Mouse (Mus musculus) CH12.LX (cell line): ENCODE results near the gene Syt1. TPM values are rescaled to one million over a fixed set of nuclear protein-coding genes. Genes with fewer than 3 reads are reported as not detected.

Experiments
- DNase-seq: peaks from one replicate; pipeline ENCODE4 v3.0.0-alpha.2; 2013; ENCODE audit errors: extremely low read depth
- H3K27ac ChIP-seq: 2 replicates; pipeline ENCODE4 v1.5.1; 2012; ENCODE audit warnings: low read depth, mild to moderate bottlenecking, control low read depth, moderate library complexity; ENCODE audit not compliant: insufficient read depth
- H3K27me3 ChIP-seq: replicated peaks from 2 replicates; pipeline ENCODE3; 2012; ENCODE audit warnings: inconsistent platforms
- H3K36me3 ChIP-seq, 2 experiments: replicated peaks in 1 of 2; 2 replicates each; pipeline versions ENCODE3 to v1.6.1; 2012; ENCODE audit warnings: inconsistent platforms in 1 of 2, low read length in 1 of 2, mild to moderate bottlenecking in 1 of 2, mixed read lengths in 1 of 2, moderate library complexity in 1 of 2; ENCODE audit not compliant: control insufficient read depth in 1 of 2, insufficient read depth in 1 of 2
- H3K4me1 ChIP-seq, 2 experiments: 2 replicates each; pipeline ENCODE4 v1.6.1; 2012; ENCODE audit warnings: inconsistent platforms in 1 of 2, moderate library complexity in 1 of 2; ENCODE audit not compliant: insufficient read depth in 2 of 2, control insufficient read depth in 1 of 2
- H3K4me2 ChIP-seq: 2 replicates; pipeline ENCODE4 v1.6.1; 2012; ENCODE audit warnings: low read depth, mild to moderate bottlenecking, control low read depth; ENCODE audit not compliant: poor library complexity, insufficient read depth, severe bottlenecking
- H3K4me3 ChIP-seq, 3 experiments: fragments of 150-350 bp in 1 of 3; sonication (generic) in 1 of 3; replicated peaks in 1 of 3; 2 replicates each; pipeline versions ENCODE3 to v1.5.1; 2011 to 2012; ENCODE audit warnings: low read depth in 2 of 3, low read length in 2 of 3, mild to moderate bottlenecking in 2 of 3, moderate library complexity in 2 of 3, control low read depth in 1 of 3, improper control_type of control experiment in 1 of 3, inconsistent platforms in 1 of 3, mixed read lengths in 1 of 3; ENCODE audit not compliant: poor library complexity in 1 of 3
- H3K79me2 ChIP-seq: replicated peaks from 2 replicates; pipeline ENCODE4 v1.6.1; 2012; ENCODE audit warnings: mild to moderate bottlenecking, moderate library complexity; ENCODE audit not compliant: control insufficient read depth, poor library complexity, insufficient read depth, severe bottlenecking; ENCODE audit errors: extremely low read depth
- H3K9ac ChIP-seq: 2 replicates; pipeline ENCODE4 v1.6.1; 2012; ENCODE audit warnings: low read depth, mild to moderate bottlenecking, control low read depth, moderate library complexity; ENCODE audit not compliant: insufficient read depth
- H3K9me3 ChIP-seq: replicated peaks from 2 replicates; pipeline ENCODE3; 2012; ENCODE audit warnings: low read length, inconsistent platforms, mixed read lengths
- BHLHE40 ChIP-seq: IDR thresholded peaks from 2 replicates; pipeline ENCODE4 v1.6.1; 2011; ENCODE audit warnings: mild to moderate bottlenecking, low read depth, low read length, improper control_type of control experiment
- CTCF ChIP-seq, 2 experiments: IDR thresholded peaks in 1 of 2; conservative IDR thresholded peaks in 1 of 2; 2 replicates each; pipeline ENCODE4 v1.5.1; 2011 to 2012; ENCODE audit warnings: low read depth in 2 of 2, low read length in 2 of 2, improper control_type of control experiment in 1 of 2, inconsistent platforms in 1 of 2, mild to moderate bottlenecking in 1 of 2, moderate library complexity in 1 of 2
- ELF1 ChIP-seq: IDR thresholded peaks from 2 replicates; pipeline ENCODE4 v1.6.1; 2014; ENCODE audit warnings: low read depth, mild to moderate bottlenecking, inconsistent platforms, low read length, improper control_type of control experiment
- GABPA ChIP-seq: IDR thresholded peaks from 2 replicates; pipeline ENCODE4 v1.6.1; 2012; ENCODE audit warnings: low read depth, low read length, improper control_type of control experiment, inconsistent platforms; ENCODE audit not compliant: insufficient replicate concordance
- HCFC1 ChIP-seq: IDR thresholded peaks from 2 replicates; pipeline ENCODE4 v1.6.1; 2012; ENCODE audit warnings: low read depth, mild to moderate bottlenecking, inconsistent platforms, low read length, improper control_type of control experiment
- JUN ChIP-seq: IDR thresholded peaks from 2 replicates; pipeline ENCODE4 v1.6.1; 2011; ENCODE audit warnings: low read depth, mild to moderate bottlenecking, low read length, improper control_type of control experiment, moderate library complexity; ENCODE audit not compliant: insufficient read depth
- JUND ChIP-seq: conservative IDR thresholded peaks from 2 replicates; pipeline ENCODE4 v1.6.1; 2011; ENCODE audit warnings: low read depth, low read length, improper control_type of control experiment
- KAT2A ChIP-seq: IDR thresholded peaks from 2 replicates; pipeline ENCODE4 v1.6.1; 2012; ENCODE audit warnings: low read length, improper control_type of control experiment, inconsistent platforms; ENCODE audit not compliant: insufficient replicate concordance
- MEF2A ChIP-seq: IDR thresholded peaks from 2 replicates; pipeline ENCODE4 v1.6.1; 2014; ENCODE audit warnings: low read depth, mild to moderate bottlenecking, inconsistent platforms, low read length, improper control_type of control experiment, borderline replicate concordance
- MXI1 ChIP-seq: IDR thresholded peaks from 2 replicates; pipeline ENCODE4 v1.6.1; 2011; ENCODE audit warnings: mild to moderate bottlenecking, low read depth, low read length, improper control_type of control experiment
- MYC ChIP-seq: IDR thresholded peaks from 2 replicates; pipeline ENCODE4 v1.6.1; 2011; ENCODE audit warnings: low read depth, mild to moderate bottlenecking, improper control_type of control experiment, low read length
- NELFE ChIP-seq: IDR thresholded peaks from 2 replicates; pipeline ENCODE4 v1.6.1; 2011; ENCODE audit warnings: low read depth, low read length, improper control_type of control experiment
- NRF1 ChIP-seq: IDR thresholded peaks from 2 replicates; pipeline ENCODE4 v1.6.1; 2014; ENCODE audit warnings: low read depth, mild to moderate bottlenecking, inconsistent platforms, low read length, improper control_type of control experiment, moderate library complexity
- PAX5 ChIP-seq: IDR thresholded peaks from 2 replicates; pipeline ENCODE4 v1.6.1; 2012; ENCODE audit warnings: low read length, inconsistent platforms, mixed read lengths
- SIN3A ChIP-seq: IDR thresholded peaks from 2 replicates; pipeline ENCODE4 v1.6.1; 2012; ENCODE audit warnings: low read length, improper control_type of control experiment, inconsistent platforms
- SMC3 ChIP-seq: IDR thresholded peaks from 2 replicates; pipeline ENCODE4 v1.6.1; 2011; ENCODE audit warnings: low read depth, low read length, improper control_type of control experiment
- TCF12 ChIP-seq: IDR thresholded peaks from 2 replicates; pipeline ENCODE4 v1.6.1; 2014; ENCODE audit warnings: low read depth, mild to moderate bottlenecking, inconsistent platforms, low read length, improper control_type of control experiment
- USF2 ChIP-seq: conservative IDR thresholded peaks from 2 replicates; pipeline ENCODE4 v1.6.1; 2011; ENCODE audit warnings: low read depth, low read length, improper control_type of control experiment
- ZC3H11A ChIP-seq: IDR thresholded peaks from 2 replicates; pipeline ENCODE4 v1.6.1; 2012; ENCODE audit warnings: low read depth, mild to moderate bottlenecking, inconsistent platforms, low read length, improper control_type of control experiment
- ZMIZ1 ChIP-seq: IDR thresholded peaks from 2 replicates; pipeline ENCODE4 v1.6.1; 2012; ENCODE audit warnings: low read depth, mild to moderate bottlenecking, inconsistent platforms, low read length, improper control_type of control experiment
- dilution Hi-C: fragments of 300-500 bp; cut with MboI; formaldehyde crosslinking; loops from 2 replicates; pipeline ENCODE4 v1.14.3; 2020; ENCODE audit warnings: low sequenced_read_pairs; ENCODE audit not compliant: extremely low pct_unique_long_range_greater_than_20kb, extremely low pct_ligation_motif_present
- in situ Hi-C: fragments of 300-500 bp; cut with MboI; formaldehyde crosslinking; loops from 3 replicates; pipeline ENCODE4 v1.14.3; 2019; ENCODE audit warnings: low sequenced_read_pairs, low pct_ligation_motif_present, low pct_unique_long_range_greater_than_20kb, mixed read lengths
- polyA plus RNA-seq: library from polyadenylated mRNA; unstranded; fragments of >175 nt; gene quantifications from 2 replicates; pipeline ENCODE4 v1.2.1, GENCODE M21; 2012; ENCODE audit warnings: low read depth; ENCODE audit not compliant: insufficient read length
- total RNA-seq, 2 experiments: library from RNA; depleted of rRNA; stranded (reverse); fragments of 300-350 nt in 1 of 2; fragments of >200 nt in 1 of 2; gene quantifications; 2 replicates each; pipeline ENCODE4 v1.2.3; 2012 to 2014

Syt1 gene
- total and polyA plus RNA-seq, 3 experiments = not detected

GRCm38 (mm10) chr10:108589355-108589754 lies 421.4 kb downstream of the Syt1 start:
- no peaks in the 10 kb centered on the region for H3K27me3 ChIP-seq
- in situ Hi-C loops (no loop called here), dilution Hi-C loops (no loop called here)
- H3K27ac ChIP-seq = no peak overlapping the region
- TF ChIP-seq SMC3 (no peak), JUN (no peak), BHLHE40 (no peak), GABPA (no peak)
- no peak overlapping the region for H3K4me2 ChIP-seq
- no peaks in the 10 kb centered on the region for H3K36me3 ChIP-seq
- no peaks in the 10 kb centered on the region for H3K4me1 ChIP-seq
- H3K79me2 ChIP-seq = no peaks in the 10 kb centered on the region
- H3K4me3 ChIP-seq = no peak overlapping the region
- no peaks in the 10 kb centered on the region for H3K9me3 ChIP-seq
- no peak for DNase-seq
- H3K9ac ChIP-seq = no peak overlapping the region

- Histone ChIP-seq H3K36me3 (no peaks in the 10 kb centered on the region), H3K4me3 (no peak overlapping the region), H3K27me3 (no peaks in the 10 kb centered on the region), H3K4me1 (no peaks in the 10 kb centered on the region), H3K27ac (no peak overlapping the region), H3K79me2 (no peaks in the 10 kb centered on the region), H3K4me2 (no peak overlapping the region), H3K9ac (no peak overlapping the region)
- in situ Hi-C loops = no loop called here
- dilution Hi-C loops = no loop called here
- DNase-seq = no peak
- no peak for TF ChIP-seq MEF2A
- TF ChIP-seq ZC3H11A = no peak
- TF ChIP-seq NRF1 = no peak
- no peak for TF ChIP-seq TCF12
- no peak for TF ChIP-seq SIN3A
- no peak for TF ChIP-seq CTCF (conservative IDR thresholded peaks at IDR 0.05 in 1 of 2, IDR thresholded peaks at IDR 0.05 in 1 of 2; ENCODE audit: low read depth in 2 of 2, low read length in 2 of 2)
- TF ChIP-seq SMC3 = no peak
- no peak for TF ChIP-seq KAT2A
- TF ChIP-seq HCFC1 = no peak
- no peak for TF ChIP-seq USF2
- no peak for TF ChIP-seq MXI1
- TF ChIP-seq, all 38 proteins: peak for 0
- H3K9me3 ChIP-seq = no peaks in the 10 kb centered on the region
Measured at GRCm38 (mm10) chr10:108588924-108589323, 421.9 kb downstream of the Syt1 start.

GRCm38 (mm10) chr10:108583694-108584093 lies 427.1 kb downstream of the Syt1 start:
- Histone ChIP-seq H3K27me3 (no peaks in the 10 kb centered on the region), H3K27ac (no peak overlapping the region), H3K4me2 (no peak overlapping the region), H3K79me2 (no peaks in the 10 kb centered on the region), H3K36me3 (no peaks in the 10 kb centered on the region), H3K9ac (no peak overlapping the region), H3K4me1 (peaks cover 0 to 6% of the 10 kb centered on the region in 2 experiments; a peak in 2 of 4 replicates), H3K4me3 (no peak overlapping the region), H3K9me3 (no peaks in the 10 kb centered on the region)
- in situ Hi-C loops = no loop called here
- DNase-seq = no peak
- TF ChIP-seq ZMIZ1 = no peak
- no peak for TF ChIP-seq PAX5
- TF ChIP-seq JUND = no peak
- TF ChIP-seq NELFE = no peak
- TF ChIP-seq ELF1 = no peak
- no peak for TF ChIP-seq MYC
- dilution Hi-C loops = no loop called here
